ENCODE assay signal across 20 mouse cellular contexts in the genomic region with DNA sequence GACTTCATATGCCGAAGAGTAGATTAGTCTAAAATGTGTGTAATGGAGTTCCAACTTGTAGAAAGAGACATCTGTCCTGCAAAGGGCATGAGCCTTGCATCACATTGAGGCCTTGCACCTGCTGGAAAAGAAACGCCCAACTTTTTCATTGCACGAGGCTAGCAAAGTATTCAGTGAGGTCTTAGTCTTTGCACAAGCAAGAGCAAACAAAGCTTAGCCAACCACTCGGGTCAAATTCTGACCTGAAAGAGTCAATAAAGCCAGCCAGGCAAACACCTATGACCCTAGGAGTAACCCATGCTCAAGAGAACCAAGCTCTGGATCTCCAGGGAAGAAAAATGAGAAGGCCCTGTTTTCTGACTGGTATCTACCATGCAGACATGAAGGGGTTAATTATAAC. TPM values are rescaled to one million over a fixed set of nuclear protein-coding genes. Genes with fewer than 3 reads are reported as not detected.
A peak's percentile ranks its signal among the peaks of the same experiment; 100 is the strongest.
DNase-seq lines count a peak whose midpoint lies in the region; ATAC-seq and TF ChIP-seq lines count a peak whose summit lies in the region.
"Had no signal": no experiment of that assay in that cellular context is flagged by ENCODE, and none has a peak within 500 bp of the region (broad histone marks: within the 10 kb centered on the region; RNA-seq: fewer than 3 reads in every experiment).

No protein-coding gene starts in this region.

- H3K4me1 ChIP-seq in heart, embryonic 12.5 days (replicated peaks) = peaks cover 67% of the 10 kb centered on the region
- peaks cover 66% of the 10 kb centered on the region for H3K4me1 ChIP-seq in lung, embryonic 14.5 days (ENCODE audit: insufficient read depth)
- H3K4me1 ChIP-seq in liver, embryonic 13.5 days (replicated peaks) = peaks cover 73% of the 10 kb centered on the region

- no peak for DNase-seq in heart, postnatal 14 days
- no peak for DNase-seq in lung, embryonic 14.5 days
- no peak for DNase-seq in lung, postnatal 14 days
- DNase-seq in liver, embryonic 13.5 days = no peak
- peak; percentile 85 for DNase-seq in yolk sac, embryonic 10.5 days (ENCODE audit: low spot score)
- DNase-seq in right cerebral cortex, adult 18-20 months = no peak
- DNase-seq in testis, postnatal 10 days (ENCODE audit: low spot score) = no peak
- DNase-seq: adrenal gland, postnatal 14 days; cerebellum, adult 8-10 months; gastrocnemius, adult 2 months; heart, adult 18-20 months; kidney, postnatal 25 days; spleen, adult 18-20 months; thymus, adult 18-20 months had no signal

- WGBS in heart, embryonic 12.5 days = 81% methylated on average over 4 of the region's 4 CpGs
- WGBS in lung, embryonic 14.5 days = 59% methylated on average over 4 of the region's 4 CpGs
- WGBS in liver, embryonic 13.5 days (ENCODE audit: insufficient replicate concordance) = 70% methylated on average over 4 of the region's 4 CpGs

- no peak overlapping the region for H3K9ac ChIP-seq in heart, embryonic 12.5 days
- H3K9ac ChIP-seq in lung, embryonic 14.5 days = no peak overlapping the region
- no peak overlapping the region for H3K9ac ChIP-seq in liver, embryonic 13.5 days
- H3K9ac ChIP-seq: lung, embryonic 15.5 days; midbrain, embryonic 12.5 days had no signal

- intact Hi-C loops in heart, postnatal 14 days (cut with DNase I) = no loop called here

- no peak for ATAC-seq in heart, embryonic 12.5 days (ENCODE audit: insufficient number of reproducible peaks, low FRiP score)
- ATAC-seq in lung, embryonic 14.5 days (ENCODE audit: insufficient read depth) = no peak
- peak; percentile 29; the same call in 1 of the 2 replicates for ATAC-seq in liver, embryonic 13.5 days (ENCODE audit: low read depth)
- ATAC-seq: forebrain, embryonic 16.5 days; hindbrain, postnatal 0 days had no signal

- H3K4me2 ChIP-seq in heart, embryonic 12.5 days = no peak overlapping the region
- H3K4me2 ChIP-seq in lung, embryonic 14.5 days = no peak overlapping the region
- no peak overlapping the region for H3K4me2 ChIP-seq in liver, embryonic 13.5 days
- H3K4me2 ChIP-seq: lung, embryonic 15.5 days; midbrain, embryonic 12.5 days had no signal

- no peaks in the 10 kb centered on the region for H3K27me3 ChIP-seq in heart, embryonic 12.5 days (replicated peaks)
- no peaks in the 10 kb centered on the region for H3K27me3 ChIP-seq in lung, embryonic 14.5 days (ENCODE audit: insufficient read depth, low read length)
- no peaks in the 10 kb centered on the region for H3K27me3 ChIP-seq in liver, embryonic 13.5 days
- H3K27me3 ChIP-seq: lung, embryonic 15.5 days had no signal

- no peaks in the 10 kb centered on the region for H3K36me3 ChIP-seq in heart, embryonic 12.5 days
- no peaks in the 10 kb centered on the region for H3K36me3 ChIP-seq in lung, embryonic 14.5 days (ENCODE audit: insufficient read depth)
- no peaks in the 10 kb centered on the region for H3K36me3 ChIP-seq in liver, embryonic 13.5 days
- H3K36me3 ChIP-seq: lung, embryonic 15.5 days; midbrain, embryonic 12.5 days had no signal

- H3K4me3 ChIP-seq in heart, embryonic 12.5 days = no peak overlapping the region
- no peak overlapping the region for H3K4me3 ChIP-seq in lung, embryonic 14.5 days (ENCODE audit: low read depth, low read length)
- no peak overlapping the region for H3K4me3 ChIP-seq in liver, embryonic 13.5 days (replicated peaks)
- H3K4me3 ChIP-seq: gastrocnemius, adult 2 months; lung, embryonic 15.5 days; midbrain, embryonic 12.5 days; myocyte had no signal

- peak overlapping the region; percentile 14; the same call in 1 of the 2 replicates for H3K27ac ChIP-seq in heart, embryonic 12.5 days (ENCODE audit: poor library complexity, severe bottlenecking)
- peak overlapping the region; percentile 62; the same call in 1 of the 2 replicates for H3K27ac ChIP-seq in lung, embryonic 14.5 days (ENCODE audit: low read depth)
- peak overlapping the region; percentile 71 for H3K27ac ChIP-seq in liver, embryonic 13.5 days
- H3K27ac ChIP-seq: gastrocnemius, adult 2 months; hindbrain, postnatal 0 days had no signal

- TF ChIP-seq CTCF in lung, embryonic 14.5 days (IDR thresholded peaks at IDR 0.05; ENCODE audit: low read depth) = no peak

- H3K9me3 ChIP-seq in heart, embryonic 12.5 days (replicated peaks) = no peaks in the 10 kb centered on the region
- H3K9me3 ChIP-seq in lung, embryonic 14.5 days (ENCODE audit: low read depth, low read length) = no peaks in the 10 kb centered on the region
- H3K9me3 ChIP-seq in liver, embryonic 13.5 days (replicated peaks) = no peaks in the 10 kb centered on the region
- H3K9me3 ChIP-seq: lung, embryonic 15.5 days; midbrain, embryonic 12.5 days had no signal

RNA-seq across cellular contexts. Expression of a gene that starts 34.1 kb away (rescaled TPM):
- polyA plus RNA-seq in heart, embryonic 12.5 days (2016; fragmentation: Nextera tagmentation; extraction: Ambion mirVana) = 6.2 and 7.7 TPM in 2 replicates
- 10 to 100 TPM; 14.6 to 31.6 TPM for total RNA-seq in heart, postnatal 14 days (2021)
- 5.7 TPM in 2 replicates for polyA plus RNA-seq in lung, embryonic 14.5 days (2014; fragmentation: Nextera tagmentation; extraction: Ambion mirVana)
- polyA plus RNA-seq in liver, embryonic 13.5 days (2015; fragmentation: Nextera tagmentation; extraction: Ambion mirVana) = 2.9 and 3.4 TPM in 2 replicates

Comparison
In these comparisons a context has a peak if more than half of its experiments do, and no peak if none do; other contexts are left out.
1. H3K27ac ChIP-seq: peak in every context shown above with its lines; median percentile 71 in liver, embryonic 13.5 days; 62 in lung, embryonic 14.5 days; 14 in heart, embryonic 12.5 days.